Mouse (Mus musculus) kidney, postnatal 0 days (tissue): ENCODE measurements at regions not wholly inside any gene's neighbourhood (a gene's known extent, or its start where the extent isn't known, plus 50 kb on each side); places are given as distances from the start of the nearest gene placed in this dataset.
A peak's percentile ranks its signal among the peaks of the same experiment; 100 is the strongest.

Experiments
- ATAC-seq: fragments of 200-750 bp; cut with Nextera tagmentation; replicated peaks from 2 replicates; pipeline ENCODE4 v1.8.0; 2017; ENCODE audit warnings: low read depth, moderate number of reproducible peaks, moderate TSS enrichment, moderate library complexity; ENCODE audit not compliant: low FRiP score
- DNase-seq: peaks from one replicate; pipeline ENCODE4 v3.0.0-alpha.2; 2016; ENCODE audit warnings: low spot score
- H3K27ac ChIP-seq: fragments of 300-500 bp; sonication (generic); 2 replicates; pipeline ENCODE4 v1.5.1; 2014; ENCODE audit warnings: mild to moderate bottlenecking
- H3K27me3 ChIP-seq: fragments of 300-500 bp; sonication (generic); 2 replicates; pipeline ENCODE4 v1.6.1; 2014; ENCODE audit warnings: low read length, mixed read lengths; ENCODE audit not compliant: insufficient read depth
- H3K36me3 ChIP-seq: fragments of 300-500 bp; sonication (generic); 2 replicates; pipeline ENCODE4 v1.6.1; 2014; ENCODE audit warnings: low read length, mixed read lengths; ENCODE audit not compliant: insufficient read depth
- H3K4me1 ChIP-seq: fragments of 300-500 bp; sonication (generic); replicated peaks from 2 replicates; pipeline ENCODE4 v1.6.1; 2014; ENCODE audit warnings: antibody characterized with exemption, low read length, mixed read lengths; ENCODE audit not compliant: insufficient read depth
- H3K4me2 ChIP-seq: fragments of 300-500 bp; sonication (generic); 2 replicates; pipeline ENCODE4 v1.6.1; 2014; ENCODE audit warnings: mild to moderate bottlenecking, low read length, moderate library complexity, mixed read lengths
- H3K4me3 ChIP-seq: fragments of 300-500 bp; sonication (generic); replicated peaks from 2 replicates; pipeline ENCODE4 v1.5.1; 2014; ENCODE audit warnings: low read depth, low read length
- H3K9ac ChIP-seq: fragments of 300-500 bp; sonication (generic); 2 replicates; pipeline ENCODE4 v1.6.1; 2014; ENCODE audit warnings: low read depth, low read length
- H3K9me3 ChIP-seq: fragments of 300-500 bp; sonication (generic); replicated peaks from 2 replicates; pipeline ENCODE4 v1.6.1; 2016; ENCODE audit warnings: low read length, inconsistent platforms, mixed read lengths
- CTCF ChIP-seq: IDR thresholded peaks from 2 replicates; pipeline ENCODE4 v1.5.1; 2016; ENCODE audit warnings: antibody characterized with exemption, low read depth, mild to moderate bottlenecking, moderate library complexity
- WGBS: fragments of 180-500 bp; shearing (Covaris S2); extraction: QIAGEN DNeasy Blood & Tissue Kit; methylation state at CpG from one replicate; pipeline ENCODE4 v1.1.7; 2014; 5-methylcytosine and 5-hydroxymethylcytosine counted together

DNA sequence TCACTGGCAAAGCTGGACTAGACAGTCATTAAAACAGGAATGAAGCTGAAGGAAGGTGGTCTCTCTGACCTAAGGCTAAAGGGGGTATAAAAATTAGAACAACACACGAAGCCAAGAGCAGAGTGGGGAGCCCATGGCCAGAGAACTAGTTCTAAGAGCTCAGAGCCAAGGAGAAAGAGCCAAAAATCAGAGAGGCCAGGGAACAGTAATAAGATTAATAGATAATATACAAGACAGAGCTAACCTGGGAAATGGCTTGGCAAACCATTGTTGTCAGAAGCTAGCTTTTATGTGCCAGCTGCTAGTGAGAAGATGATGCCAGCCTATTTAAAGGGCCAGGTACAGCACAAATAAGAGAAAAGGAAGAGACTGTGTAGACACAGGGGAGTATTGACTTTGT, 606.6 kb upstream of the Klhl29 start:
- no peaks in the 10 kb centered on the region for H3K4me1 ChIP-seq
- no peak overlapping the region for H3K4me2 ChIP-seq
- ATAC-seq (no peak), DNase-seq (no peak)
- TF ChIP-seq CTCF, result no peak
- no peak overlapping the region for H3K9ac ChIP-seq
- H3K27ac ChIP-seq, result no peak overlapping the region
- no peaks in the 10 kb centered on the region for H3K36me3 ChIP-seq
- no peak overlapping the region for H3K4me3 ChIP-seq
- no peaks in the 10 kb centered on the region for H3K9me3 ChIP-seq
- 54% methylated on average over 1 of the region's 1 CpGs for WGBS
- no peaks in the 10 kb centered on the region for H3K27me3 ChIP-seq

GRCm38 (mm10) chr12:5975926-5976325, 600.4 kb upstream of the Klhl29 start:
- 93% methylated on average over 4 of the region's 4 CpGs for WGBS

DNA sequence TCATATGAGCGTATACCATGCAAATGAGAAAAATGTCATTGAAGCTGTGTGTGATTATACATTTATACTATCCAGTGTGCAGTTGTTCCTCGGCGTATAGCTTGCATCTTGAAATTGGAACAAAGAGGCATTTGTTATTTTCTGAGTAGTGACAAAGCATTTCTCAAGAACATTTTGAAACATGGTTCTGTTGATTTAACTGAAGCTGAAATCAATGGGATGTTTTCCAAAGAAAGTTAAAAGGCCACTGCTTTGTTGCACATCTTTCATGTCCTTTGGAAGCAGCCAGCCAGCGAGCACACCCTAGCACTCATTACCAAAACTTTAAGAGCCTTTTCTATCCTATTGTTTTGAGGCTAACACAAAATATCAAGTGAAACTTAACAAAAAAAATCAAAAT, 594.1 kb upstream of the Klhl29 start:
- H3K36me3 ChIP-seq, result no peaks in the 10 kb centered on the region
- no peak for TF ChIP-seq CTCF
- no peak overlapping the region for H3K9ac ChIP-seq
- no peak for DNase-seq
- H3K27ac ChIP-seq, result no peak overlapping the region
- no peak for ATAC-seq
- H3K4me1 ChIP-seq, result no peaks in the 10 kb centered on the region
- H3K4me3 ChIP-seq, result no peak overlapping the region
- H3K4me2 ChIP-seq, result no peak overlapping the region
- WGBS, result 89% methylated on average over 4 of the region's 4 CpGs
- H3K9me3 ChIP-seq, result no peaks in the 10 kb centered on the region
- no peaks in the 10 kb centered on the region for H3K27me3 ChIP-seq

More at GRCm38 (mm10) chr12:5975926-5976325, 600.4 kb upstream of the Klhl29 start:
- H3K36me3 ChIP-seq, result no peaks in the 10 kb centered on the region
- no peak overlapping the region for H3K4me2 ChIP-seq
- H3K9ac ChIP-seq, result no peak overlapping the region
- no peaks in the 10 kb centered on the region for H3K27me3 ChIP-seq
- no peak overlapping the region for H3K4me3 ChIP-seq
- DNase-seq (no peak), ATAC-seq (0 out of 2 replicates have a peak, but pooled peaks have one; percentile 13)
- no peaks in the 10 kb centered on the region for H3K4me1 ChIP-seq
- H3K9me3 ChIP-seq, result no peaks in the 10 kb centered on the region
- TF ChIP-seq CTCF, result no peak
- no peak overlapping the region for H3K27ac ChIP-seq

GRCm38 (mm10) chr12:5956141-5956540, 580.7 kb upstream of the Klhl29 start:
- DNase-seq (no peak), ATAC-seq (no peak)
- Histone ChIP-seq H3K4me1 (no peaks in the 10 kb centered on the region), H3K9me3 (no peaks in the 10 kb centered on the region), H3K9ac (no peak overlapping the region), H3K4me2 (no peak overlapping the region), H3K27me3 (no peaks in the 10 kb centered on the region), H3K4me3 (no peak overlapping the region), H3K36me3 (no peaks in the 10 kb centered on the region), H3K27ac (no peak overlapping the region)
- 47% methylated on average over 2 of the region's 2 CpGs for WGBS
- TF ChIP-seq CTCF, result no peak

GRCm38 (mm10) chr12:5955564-5955963, 580.1 kb upstream of the Klhl29 start:
- WGBS, result 54% methylated on average over 5 of the region's 5 CpGs
- no peaks in the 10 kb centered on the region for H3K4me1 ChIP-seq
- no peaks in the 10 kb centered on the region for H3K27me3 ChIP-seq
- ATAC-seq (no peak), DNase-seq (peak; percentile 26)
- no peak overlapping the region for H3K27ac ChIP-seq
- no peak for TF ChIP-seq CTCF
- H3K9ac ChIP-seq, result no peak overlapping the region
- no peak overlapping the region for H3K4me2 ChIP-seq
- no peaks in the 10 kb centered on the region for H3K9me3 ChIP-seq
- H3K4me3 ChIP-seq, result no peak overlapping the region
- no peaks in the 10 kb centered on the region for H3K36me3 ChIP-seq

GRCm38 (mm10) chr12:5943346-5943925, 568.0 kb upstream of the Klhl29 start:
- Histone ChIP-seq H3K4me3 (no peak overlapping the region), H3K9ac (no peak overlapping the region), H3K27ac (no peak overlapping the region), H3K4me2 (no peak overlapping the region), H3K9me3 (no peaks in the 10 kb centered on the region), H3K36me3 (no peaks in the 10 kb centered on the region), H3K27me3 (no peaks in the 10 kb centered on the region), H3K4me1 (no peaks in the 10 kb centered on the region)
- no peak for ATAC-seq
- no peak for TF ChIP-seq CTCF
- WGBS, result 84% methylated on average over 11 of the region's 11 CpGs
- no peak for DNase-seq

DNA sequence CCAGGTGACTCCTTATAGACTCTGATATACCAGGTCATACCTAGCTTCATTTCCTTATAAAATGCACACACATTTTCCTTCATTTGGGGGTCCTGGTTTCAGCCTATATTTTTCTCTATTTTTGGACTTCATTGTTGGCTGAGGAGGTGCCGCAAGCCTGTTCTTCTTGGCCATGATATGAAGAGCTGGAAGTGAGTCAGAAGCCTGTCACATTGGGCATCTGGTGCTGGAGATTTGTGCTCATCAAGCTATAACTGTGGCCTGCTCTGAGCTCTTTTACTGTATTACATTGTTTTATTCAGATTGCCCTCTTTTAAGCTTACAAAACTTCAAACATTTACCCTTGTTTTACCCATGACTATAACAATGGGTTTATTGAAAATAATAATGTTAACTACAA, 545.8 kb upstream of the Klhl29 start:
- H3K4me1 ChIP-seq, result no peaks in the 10 kb centered on the region
- no peaks in the 10 kb centered on the region for H3K27me3 ChIP-seq
- H3K9ac ChIP-seq, result no peak overlapping the region
- H3K4me3 ChIP-seq, result no peak overlapping the region
- H3K27ac ChIP-seq, result no peak overlapping the region
- H3K4me2 ChIP-seq, result no peak overlapping the region
- DNase-seq (no peak), ATAC-seq (no peak)
- no peaks in the 10 kb centered on the region for H3K9me3 ChIP-seq
- TF ChIP-seq CTCF, result no peak
- WGBS, result 100% methylated on average over 1 of the region's 1 CpGs
- no peaks in the 10 kb centered on the region for H3K36me3 ChIP-seq
